Mouse (Mus musculus) left cerebral cortex, postnatal 36 days (tissue): ENCODE results near the gene Anxa2. TPM values are rescaled to one million over a fixed set of nuclear protein-coding genes. Genes with fewer than 3 reads are reported as not detected.

Experiments used
- DNase-seq, 2 experiments: peaks; one replicate each; pipeline ENCODE4 v3.0.0; 2021 to 2022; ENCODE audit warnings: low spot score in 2 of 2, mixed read lengths in 1 of 2
- intact Hi-C: fragments of 180-260 bp; cut with DNase I; formaldehyde crosslinking; loops from one replicate; pipeline ENCODE4 v1.15.1; 2025
- total RNA-seq, 2 experiments: library from RNA; stranded (reverse); gene quantifications; 2 replicates each; pipeline ENCODE4 v1.2.3; 2021

The Anxa2 gene
- total RNA-seq, 2 experiments from 2014 or later = 9.5 to 14.3 TPM

DNA sequence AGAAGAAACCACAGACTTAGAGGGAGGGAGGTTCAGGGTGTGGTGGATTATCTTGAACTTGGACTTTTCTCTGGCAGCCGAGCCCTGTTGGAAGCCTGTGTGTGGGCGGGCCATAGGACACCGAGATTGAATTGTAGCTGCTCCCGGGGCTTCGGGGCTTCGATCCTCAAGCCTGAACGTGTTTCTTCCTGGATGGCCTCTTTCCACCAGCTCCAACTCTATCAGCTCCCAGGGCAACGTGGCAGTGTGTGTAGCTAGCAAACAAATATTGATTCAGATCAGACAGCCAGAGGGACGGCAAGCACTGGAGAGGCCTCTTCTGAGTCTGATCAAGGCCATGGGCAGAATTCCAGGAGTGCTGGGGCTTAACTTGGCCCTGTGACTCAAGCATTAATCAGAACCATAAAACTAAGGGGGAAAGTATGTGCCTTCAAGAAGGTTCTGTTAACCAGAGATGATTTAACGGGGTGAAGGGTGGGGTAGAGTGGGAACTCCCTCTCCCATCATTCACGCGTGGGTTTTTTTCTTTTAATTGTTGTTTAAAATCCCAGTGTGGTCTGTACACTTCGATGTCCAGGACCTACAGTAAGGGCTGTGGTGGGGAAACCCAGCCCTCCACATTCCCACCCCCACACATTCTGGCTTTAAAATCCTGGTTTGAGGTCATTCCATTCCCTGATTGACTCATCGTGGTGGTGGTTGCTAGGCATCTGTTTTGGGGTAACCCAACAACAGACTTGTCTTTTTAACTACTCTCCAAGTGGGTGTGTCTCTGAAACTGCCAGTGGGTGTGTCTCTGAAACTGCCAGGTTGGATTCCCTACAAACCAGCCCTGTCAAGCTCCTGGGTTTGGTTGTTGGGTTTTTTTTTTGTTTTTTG, 4.6 kb downstream of the Anxa2 start:
- intact Hi-C loops = no loop called here
- DNase-seq = no peak

DNA sequence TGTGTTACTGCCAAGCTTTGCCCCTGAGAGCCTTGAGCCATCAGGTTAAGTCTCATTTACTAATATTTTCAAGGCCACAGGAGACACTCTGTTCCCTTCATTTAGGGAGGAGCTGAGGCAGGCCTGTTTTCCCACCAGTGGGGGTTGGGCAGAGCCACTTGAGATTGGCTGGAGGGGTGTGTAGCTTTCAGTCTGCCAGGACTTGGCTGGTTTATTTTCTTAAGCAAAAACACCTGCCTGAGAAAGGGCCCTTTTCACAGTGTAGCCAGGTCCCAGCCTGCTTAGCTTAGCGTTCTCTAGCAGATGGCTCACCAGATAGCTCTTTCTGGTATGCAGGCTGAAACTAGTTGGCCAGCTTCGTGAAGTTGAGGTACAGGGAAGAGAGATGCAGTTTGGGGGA, 5.6 kb downstream of the Anxa2 start:
- no peak for DNase-seq
- intact Hi-C loops = no loop called here

DNA sequence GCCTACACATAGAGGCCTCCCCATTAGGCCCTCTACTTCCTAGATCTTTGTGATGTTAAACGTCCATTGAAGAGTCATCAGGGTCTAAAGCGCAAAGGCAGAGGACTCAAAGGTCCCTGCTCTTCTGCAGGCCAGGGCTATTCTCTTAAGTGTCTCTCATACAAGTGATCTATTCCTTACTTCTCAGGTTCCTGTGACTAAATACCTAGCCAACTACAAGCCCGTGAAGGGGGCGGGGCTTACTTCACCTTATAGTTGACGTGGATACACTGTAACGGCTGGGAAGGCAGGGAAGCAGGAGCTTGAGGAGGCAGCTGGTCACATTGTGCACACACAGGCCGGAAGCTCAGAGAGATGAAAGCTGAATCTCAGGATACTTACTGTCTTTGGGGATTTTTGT, 6.5 kb downstream of the Anxa2 start:
- DNase-seq = no peak
- intact Hi-C loops = no loop called here

DNA sequence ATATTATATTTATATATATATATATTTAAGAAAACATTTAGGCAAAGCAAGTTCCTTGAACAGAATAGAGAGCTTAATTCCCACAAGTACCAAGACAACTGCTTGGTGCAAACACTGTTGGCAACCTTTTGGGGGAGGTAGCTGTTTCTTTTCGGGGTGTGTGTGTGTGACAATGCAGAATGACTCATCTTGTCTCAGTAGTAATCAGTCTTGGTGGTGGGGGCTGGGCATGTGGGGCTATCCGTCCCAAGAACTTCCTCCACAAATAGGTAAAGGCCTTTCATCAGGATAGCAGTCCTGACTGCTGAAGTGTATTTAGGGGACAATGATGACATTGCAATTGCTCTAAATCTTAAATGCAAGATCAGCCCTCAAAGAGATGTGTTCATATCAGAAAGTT, 9.6 kb downstream of the Anxa2 start:
- DNase-seq = no peak
- intact Hi-C loops = no loop called here

DNA sequence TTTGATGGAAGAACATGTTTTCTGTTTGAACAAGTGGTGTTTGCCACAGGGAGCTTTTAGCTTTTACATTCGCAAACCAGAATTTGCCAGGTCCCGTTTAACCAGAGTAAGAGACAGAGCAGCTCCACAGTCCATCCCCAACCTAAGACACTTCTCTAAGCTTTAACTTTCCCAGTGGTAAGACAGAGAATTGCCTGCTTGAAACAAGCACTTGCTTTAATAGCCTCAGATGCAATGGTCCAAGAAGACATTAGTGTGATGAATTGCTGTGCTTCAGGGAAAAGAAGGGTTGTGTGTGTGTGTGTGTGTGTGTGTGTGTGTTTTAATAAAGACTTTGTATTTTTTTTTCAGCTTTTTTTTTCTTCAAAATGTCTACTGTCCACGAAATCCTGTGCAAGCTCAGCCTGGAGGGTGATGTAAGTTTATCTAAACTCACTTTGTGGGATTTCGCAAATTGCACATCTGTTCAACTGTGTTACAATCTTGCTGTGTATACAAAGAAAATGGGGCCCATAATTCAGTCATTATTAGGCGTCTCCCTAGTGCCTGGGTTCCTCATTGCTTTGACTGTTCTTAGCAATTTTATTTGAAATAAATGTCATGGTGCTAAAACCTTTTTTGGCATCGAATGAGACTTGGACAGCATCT, 10.8 kb downstream of the Anxa2 start:
- intact Hi-C loops = no loop called here
- DNase-seq = no peak

DNA sequence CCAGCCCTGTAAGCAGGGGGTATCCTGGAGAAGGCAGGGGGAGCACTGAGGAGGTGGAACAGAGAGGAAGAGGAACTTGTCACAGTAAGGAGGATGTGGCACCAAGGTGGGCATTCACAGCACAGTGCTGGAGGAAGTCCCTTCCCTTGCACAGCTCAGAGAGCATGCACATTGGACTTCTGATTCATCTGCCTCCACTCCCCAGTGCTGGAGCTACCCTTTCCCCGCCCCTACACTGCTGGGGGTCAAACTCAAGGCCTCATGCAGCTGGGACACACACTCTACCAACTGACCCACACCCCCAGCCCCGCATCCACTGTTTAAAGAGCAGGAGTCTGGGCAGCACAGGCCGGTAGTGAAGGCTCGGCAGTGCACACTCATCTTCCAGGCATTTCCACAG, 12.7 kb downstream of the Anxa2 start:
- no peak for DNase-seq
- intact Hi-C loops = no loop called here

DNA sequence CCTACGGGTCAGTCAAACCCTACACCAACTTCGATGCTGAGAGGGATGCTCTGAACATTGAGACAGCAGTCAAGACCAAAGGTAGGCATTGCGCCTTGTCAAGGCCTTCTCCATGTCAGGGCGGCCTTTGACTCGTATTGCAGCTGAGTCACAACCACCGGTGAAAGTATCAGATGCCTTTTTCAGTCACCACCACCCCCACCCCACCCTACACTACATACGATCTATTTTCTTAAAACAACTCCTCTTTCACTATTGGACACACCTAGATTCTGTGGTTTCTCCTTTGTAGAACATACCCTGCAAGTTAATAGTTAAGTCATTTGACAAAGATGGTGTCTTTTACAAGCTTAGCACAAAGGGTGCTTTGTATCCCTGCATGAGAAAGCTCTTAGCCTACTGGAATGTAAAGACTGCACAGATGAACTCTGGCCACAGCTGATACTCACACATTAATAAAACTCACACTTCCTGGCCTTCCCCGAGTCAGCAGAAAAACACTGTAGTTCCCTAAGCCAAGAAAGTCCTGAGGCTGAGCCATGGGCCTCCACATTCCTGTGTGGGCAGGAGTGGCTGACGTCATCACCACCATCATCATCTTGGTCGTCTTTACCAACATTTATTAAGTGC, 14.0 kb downstream of the Anxa2 start:
- intact Hi-C loops = no loop called here
- DNase-seq = no peak

DNA sequence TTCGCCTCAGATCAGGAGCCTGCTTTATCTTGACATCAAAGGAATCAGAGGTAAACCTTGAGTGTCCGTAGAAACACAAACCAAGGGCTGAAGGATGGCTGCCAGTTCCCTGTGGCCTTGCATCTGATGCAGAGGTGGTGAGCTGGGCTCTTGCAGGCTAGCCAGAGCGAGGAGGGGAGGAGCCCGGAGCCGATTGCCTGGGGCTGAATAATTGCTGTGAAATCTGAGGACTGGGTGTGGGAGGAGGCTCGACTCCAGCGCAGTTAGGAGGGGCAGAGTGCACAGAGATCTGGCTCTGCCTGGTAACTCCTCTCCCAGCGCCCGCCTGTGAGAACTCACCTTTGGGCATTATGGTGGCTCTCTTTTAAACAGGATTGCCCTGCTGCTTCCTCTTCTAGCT, 15.6 kb downstream of the Anxa2 start:
- no peak for DNase-seq
- intact Hi-C loops = no loop called here

DNA sequence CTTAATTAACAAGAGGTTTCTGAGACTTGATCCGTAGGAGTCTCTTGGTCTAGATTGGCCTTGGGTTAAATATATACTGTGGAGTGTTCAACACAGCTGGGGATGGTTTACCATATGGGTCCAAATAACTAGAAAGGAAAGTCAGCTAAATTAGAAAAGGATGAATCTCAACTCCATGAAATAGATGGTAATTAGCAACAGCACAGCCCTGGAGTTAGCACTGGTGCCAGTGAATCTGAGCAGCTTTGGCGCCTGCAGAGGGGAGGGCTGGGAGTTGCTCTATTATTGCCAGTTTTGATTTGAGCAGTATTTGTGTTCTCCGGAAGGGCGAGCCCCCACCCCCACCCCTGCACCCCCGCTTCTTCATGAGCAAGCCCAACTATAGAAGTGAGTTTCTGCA, 16.9 kb downstream of the Anxa2 start:
- no peak for DNase-seq
- intact Hi-C loops = no loop called here

DNA sequence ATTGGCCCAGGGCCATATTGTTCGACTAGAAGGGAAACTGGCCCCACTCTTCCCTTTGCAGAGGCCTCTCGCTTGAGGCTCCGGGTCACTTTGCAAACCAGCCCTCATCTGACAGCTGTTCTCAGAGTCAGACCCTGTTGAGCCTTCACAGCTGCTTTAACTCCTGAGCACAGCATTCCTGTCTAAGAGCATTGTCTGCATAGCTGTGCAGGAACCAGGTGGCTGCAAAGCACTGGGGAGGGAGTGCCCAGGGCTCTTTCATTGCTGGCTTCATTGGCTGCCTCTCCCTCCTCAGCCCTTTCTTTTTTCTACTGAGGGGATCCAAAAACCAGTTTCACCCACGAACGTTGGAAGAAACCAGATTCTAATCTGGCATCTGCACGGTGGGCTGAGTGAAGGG, 17.5 kb downstream of the Anxa2 start:
- intact Hi-C loops = no loop called here
- no peak for DNase-seq

DNA sequence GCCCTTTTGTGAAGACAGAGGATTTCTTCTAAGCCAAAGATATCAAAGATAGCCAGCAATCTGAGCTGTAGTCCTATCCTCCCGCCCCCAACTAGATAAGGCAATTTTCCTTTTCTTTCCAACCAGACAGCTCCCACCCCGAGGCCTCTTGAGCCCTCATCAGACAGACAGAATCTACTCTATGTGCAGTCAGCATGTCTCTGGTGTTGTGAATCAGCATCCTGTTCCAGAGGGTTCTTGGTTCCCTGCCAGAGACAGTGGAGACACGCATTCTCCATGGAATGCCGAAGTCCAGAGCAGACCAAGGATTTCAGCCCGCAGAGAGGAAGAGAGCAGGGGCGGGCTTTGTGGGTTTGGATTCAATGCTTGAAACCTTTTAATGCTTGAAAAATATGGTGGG, 19.3 kb downstream of the Anxa2 start:
- intact Hi-C loops = no loop called here
- no peak for DNase-seq

DNA sequence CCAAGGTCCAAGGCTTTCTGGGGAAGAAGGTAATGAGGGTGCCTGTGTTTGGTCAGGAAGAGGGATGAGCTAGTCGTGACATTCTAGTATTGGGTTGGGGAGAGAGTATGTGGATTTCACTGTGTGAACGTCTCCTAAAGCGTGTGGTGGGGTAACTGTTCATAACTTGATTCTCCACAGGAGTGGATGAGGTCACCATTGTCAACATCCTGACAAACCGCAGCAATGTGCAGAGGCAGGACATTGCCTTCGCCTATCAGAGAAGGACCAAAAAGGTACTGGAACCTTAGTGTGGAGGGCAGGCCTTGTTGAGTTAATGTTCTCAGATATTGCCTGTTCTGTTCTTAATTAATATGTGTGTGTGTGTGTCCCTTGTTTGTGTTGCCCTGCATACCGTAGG, 22.5 kb downstream of the Anxa2 start:
- intact Hi-C loops = loop anchor here (5.0 kb wide), 1 partner anchor 109 kb away; no protein-coding TSS in a partner anchor
- DNase-seq = no peak

DNA sequence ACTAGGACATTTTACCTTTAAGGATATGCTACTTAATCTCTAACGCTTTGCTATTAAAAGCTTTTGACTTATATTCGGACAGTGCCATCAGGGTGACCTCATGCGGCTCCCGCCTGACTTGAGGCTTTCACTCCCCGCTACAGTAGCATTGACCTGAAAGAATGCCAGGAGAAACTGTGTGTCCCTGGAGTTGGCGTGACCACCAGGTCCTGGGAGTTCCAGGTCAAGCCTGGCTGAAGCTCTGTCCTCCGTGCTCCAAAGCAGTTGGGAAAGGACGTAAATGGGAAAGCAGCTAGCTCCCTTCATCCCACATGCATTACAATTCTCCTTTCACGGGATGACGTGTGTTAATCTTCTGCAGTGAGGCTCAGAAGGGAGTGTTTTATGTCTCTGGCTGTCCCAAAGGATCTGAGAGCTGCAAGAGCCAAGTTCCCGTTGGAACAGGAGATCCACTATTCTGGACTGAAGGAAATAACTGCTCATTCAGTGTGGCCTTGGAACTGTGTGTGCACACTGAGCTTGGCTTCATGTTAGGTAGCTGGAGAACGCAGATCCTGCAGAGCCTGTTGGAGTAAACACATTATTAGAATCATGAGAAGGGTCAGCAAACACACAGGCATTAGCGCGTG, 23.9 kb downstream of the Anxa2 start:
- DNase-seq = no peak
- intact Hi-C loops = loop anchor here (5.0 kb wide), 1 partner anchor 110 kb away; no protein-coding TSS in a partner anchor

DNA sequence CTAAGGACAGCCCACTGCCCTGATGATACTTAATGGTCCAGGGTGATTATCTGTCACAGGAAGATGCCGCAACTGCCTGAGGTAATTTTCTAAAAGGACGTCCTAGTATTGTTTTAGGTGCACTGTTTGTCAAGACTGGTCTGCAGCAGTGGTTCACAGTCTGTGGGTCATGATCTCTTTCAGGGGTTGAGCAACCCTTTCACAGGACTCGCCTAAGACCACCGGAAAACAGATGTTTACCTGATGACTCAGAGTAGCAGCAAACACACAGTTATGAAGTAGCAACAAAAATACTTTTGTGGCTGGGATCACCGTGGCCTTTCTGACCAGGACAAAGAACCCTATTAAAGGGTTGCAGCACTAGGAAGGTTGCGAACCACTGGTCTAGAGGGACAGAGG, 24.4 kb downstream of the Anxa2 start:
- intact Hi-C loops = loop anchor here (5.0 kb wide), 1 partner anchor 111 kb away; no protein-coding TSS in a partner anchor
- DNase-seq = no peak

DNA sequence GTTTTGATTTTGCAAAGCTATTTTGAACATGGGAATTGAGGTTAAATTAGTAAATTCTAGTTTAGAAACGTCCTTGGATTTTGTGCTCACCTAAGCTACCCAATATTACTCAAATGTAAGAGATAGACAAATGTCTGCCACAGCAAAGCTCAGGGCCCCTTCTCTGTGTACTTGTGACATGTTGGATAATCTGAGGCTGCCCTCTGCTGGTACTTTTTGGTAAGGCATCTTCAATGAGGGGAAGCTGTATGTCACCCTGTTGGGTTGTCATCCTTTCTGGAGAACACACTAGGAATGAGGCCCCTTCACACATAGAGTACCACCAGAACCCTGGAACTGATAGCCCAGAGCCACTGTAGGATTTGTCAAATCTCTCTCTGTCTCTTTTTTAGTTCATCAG, 26.9 kb downstream of the Anxa2 start:
- DNase-seq = peak; percentile 51 to 77

DNA sequence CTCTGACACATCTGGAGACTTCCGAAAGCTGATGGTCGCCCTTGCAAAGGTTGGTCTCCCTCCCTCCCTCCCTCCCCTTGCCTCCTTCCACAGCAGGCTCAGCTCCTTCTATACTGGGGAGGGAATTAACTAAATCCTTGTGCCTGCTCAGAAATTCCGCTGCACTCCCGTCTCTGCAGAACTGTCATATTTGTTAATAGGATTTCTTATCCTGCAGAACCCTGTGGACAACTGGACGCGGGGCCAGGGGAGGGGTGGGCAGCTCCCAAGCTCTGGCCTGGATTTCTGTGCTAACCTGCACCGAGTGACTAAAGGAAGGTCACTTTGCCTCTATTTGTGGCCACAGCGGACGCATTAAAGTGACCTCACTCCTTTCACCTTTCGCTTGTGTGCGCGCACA, 30.4 kb downstream of the Anxa2 start:
- intact Hi-C loops = loop anchor here (5.0 to 10.0 kb wide), 3 partner anchors 62 to 1469 kb away; no protein-coding TSS in a partner anchor

More for the DNA sequence above, 26.9 kb downstream of the Anxa2 start:
- intact Hi-C loops = loop anchor here (5.0 to 10.0 kb wide), 3 partner anchors 58 to 1466 kb away; no protein-coding TSS in a partner anchor

DNA sequence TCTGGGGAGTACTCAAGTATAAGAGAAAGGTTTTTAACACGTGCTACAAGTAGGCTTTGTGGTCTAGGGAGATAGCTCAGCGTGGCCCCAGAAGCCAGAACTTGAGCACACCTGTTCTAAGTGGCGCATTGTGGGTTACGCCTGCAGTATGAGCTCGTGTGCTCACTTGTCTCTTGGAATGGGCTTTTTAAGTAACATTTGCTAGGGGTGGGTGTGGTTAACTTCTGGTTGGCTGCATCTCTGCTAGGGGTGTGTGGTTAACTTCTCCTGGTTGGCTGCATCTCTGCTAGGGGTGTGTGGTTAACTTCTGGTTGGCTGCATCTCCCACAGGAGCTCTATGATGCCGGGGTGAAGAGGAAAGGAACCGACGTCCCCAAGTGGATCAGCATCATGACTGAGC, 32.7 kb downstream of the Anxa2 start:
- no peak for DNase-seq
- intact Hi-C loops = loop anchor here (10.0 kb wide), 1 partner anchor 1471 kb away; no protein-coding TSS in a partner anchor

More for the DNA sequence above, 30.4 kb downstream of the Anxa2 start:
- no peak for DNase-seq

DNA sequence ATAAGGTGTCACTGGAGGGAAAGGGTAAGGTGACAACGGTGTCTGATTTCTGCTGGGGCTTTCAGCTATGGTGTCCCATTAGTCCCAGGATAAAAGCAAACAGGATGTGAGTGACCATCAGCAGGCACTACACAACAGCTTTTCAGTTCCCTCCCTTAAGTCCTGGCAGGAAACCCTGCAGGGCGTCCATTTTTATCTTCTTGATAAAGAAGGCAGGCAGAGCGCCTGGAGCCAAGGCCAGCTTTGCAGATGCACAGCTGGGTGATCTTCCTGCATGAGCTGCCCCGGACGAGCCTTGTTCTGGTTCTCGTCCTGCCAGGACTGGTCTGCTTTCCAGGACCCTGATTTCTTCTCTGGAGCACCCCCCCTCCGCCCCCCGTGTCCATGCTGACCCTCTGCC, 35.1 kb downstream of the Anxa2 start:
- intact Hi-C loops = loop anchor here (10.0 kb wide), 1 partner anchor 1474 kb away; no protein-coding TSS in a partner anchor
- no peak for DNase-seq

DNA sequence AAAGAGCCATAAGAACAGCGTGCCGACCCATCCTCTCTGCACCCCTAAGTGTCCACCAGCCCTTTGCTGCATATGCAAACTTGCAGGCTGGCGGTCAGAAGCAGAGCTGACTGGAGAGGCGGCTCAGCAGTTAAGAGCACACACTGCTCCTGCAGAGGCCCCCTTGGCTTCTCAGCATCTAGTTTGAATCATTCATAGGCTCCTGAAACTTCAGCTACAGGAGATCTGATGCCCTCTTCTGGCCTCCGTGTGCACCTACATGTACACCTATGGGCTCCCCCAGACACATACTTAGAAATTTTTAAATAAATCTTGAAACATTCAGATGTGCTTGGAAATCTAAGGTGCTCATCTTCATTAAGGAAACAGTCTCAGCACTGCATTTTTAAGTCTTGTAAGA, 35.6 kb downstream of the Anxa2 start:
- no peak for DNase-seq
- intact Hi-C loops = loop anchor here (10.0 kb wide), 1 partner anchor 1474 kb away; no protein-coding TSS in a partner anchor

DNA sequence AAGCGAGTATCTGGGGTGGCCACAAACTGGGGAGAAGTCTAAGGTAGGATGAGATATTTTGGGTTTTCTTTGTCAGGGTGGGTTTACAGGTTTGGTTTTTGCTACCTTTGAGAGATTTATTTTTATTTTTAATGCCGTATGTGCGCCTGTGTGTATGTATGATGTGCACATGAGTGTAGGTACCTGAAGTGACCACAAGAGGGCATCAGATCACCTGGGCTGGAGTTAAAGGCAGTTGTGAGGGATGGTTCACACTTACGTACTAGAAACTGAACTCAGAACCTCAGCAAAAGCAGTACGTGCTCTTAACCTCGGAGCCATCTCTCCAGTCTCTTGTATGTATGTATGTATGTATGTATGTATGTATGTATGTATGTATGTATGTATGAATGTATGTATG, 39.4 kb downstream of the Anxa2 start:
- DNase-seq = no peak
- intact Hi-C loops = no loop called here
